8 mouse cellular contexts compared by ENCODE assay signal in genomic region chr10:96398562-96399288, GRCm38 (mm10).
A peak's percentile ranks its signal among the peaks of the same experiment; 100 is the strongest.
DNase-seq lines count a peak whose midpoint lies in the region; ATAC-seq lines count a peak whose summit lies in the region.

No protein-coding gene starts in this region.

- H3K9me3 ChIP-seq in hindbrain, embryonic 11.5 days (ENCODE audit: control insufficient read depth, low read length), result no peaks in the 10 kb centered on the region
- H3K9me3 ChIP-seq in hindbrain, embryonic 14.5 days (ENCODE audit: control insufficient read depth, low read length), result no peaks in the 10 kb centered on the region
- H3K9me3 ChIP-seq in forebrain, embryonic 13.5 days (replicated peaks), result no peaks in the 10 kb centered on the region
- H3K9me3 ChIP-seq in liver, embryonic 12.5 days (replicated peaks), result no peaks in the 10 kb centered on the region

- H3K4me1 ChIP-seq in hindbrain, embryonic 11.5 days (replicated peaks; ENCODE audit: control insufficient read depth, insufficient read depth, low read length), result no peaks in the 10 kb centered on the region
- H3K4me1 ChIP-seq in hindbrain, embryonic 14.5 days (replicated peaks; ENCODE audit: control insufficient read depth, insufficient read depth, low read length), result no peaks in the 10 kb centered on the region
- H3K4me1 ChIP-seq in forebrain, embryonic 13.5 days, result peaks cover 36% of the 10 kb centered on the region
- no peaks in the 10 kb centered on the region for H3K4me1 ChIP-seq in liver, embryonic 12.5 days

- H3K4me3 ChIP-seq in hindbrain, embryonic 11.5 days (ENCODE audit: low read depth, low read length), result no peak overlapping the region
- H3K4me3 ChIP-seq in hindbrain, embryonic 14.5 days (replicated peaks; ENCODE audit: low read length), result no peak overlapping the region
- H3K4me3 ChIP-seq in forebrain, embryonic 13.5 days, result no peak overlapping the region
- H3K4me3 ChIP-seq in liver, embryonic 12.5 days, result no peak overlapping the region

- WGBS in hindbrain, embryonic 11.5 days, result 86% methylated on average over 9 of the region's 9 CpGs
- 76% methylated on average over 9 of the region's 9 CpGs for WGBS in hindbrain, embryonic 14.5 days
- WGBS in forebrain, embryonic 13.5 days, result 61% methylated on average over 9 of the region's 9 CpGs
- 76% methylated on average over 9 of the region's 9 CpGs for WGBS in liver, embryonic 12.5 days (ENCODE audit: insufficient replicate concordance)

- H3K27ac ChIP-seq in hindbrain, embryonic 11.5 days (ENCODE audit: low read depth, low read length), result peak overlapping the region; percentile 30; the same call in 1 of the 2 replicates
- no peak overlapping the region for H3K27ac ChIP-seq in hindbrain, embryonic 14.5 days
- peak overlapping the region; percentile 15 for H3K27ac ChIP-seq in forebrain, embryonic 13.5 days
- no peak overlapping the region for H3K27ac ChIP-seq in liver, embryonic 12.5 days

- intact Hi-C loops in heart, postnatal 25 days (cut with DNase I), result no loop called here

- H3K9ac ChIP-seq in hindbrain, embryonic 11.5 days (ENCODE audit: low read depth, low read length), result no peak overlapping the region
- no peak overlapping the region for H3K9ac ChIP-seq in hindbrain, embryonic 14.5 days
- no peak overlapping the region for H3K9ac ChIP-seq in forebrain, embryonic 13.5 days
- H3K9ac ChIP-seq in liver, embryonic 12.5 days, result no peak overlapping the region

- H3K36me3 ChIP-seq in hindbrain, embryonic 11.5 days (ENCODE audit: control insufficient read depth, insufficient read depth, low read length), result no peaks in the 10 kb centered on the region
- no peaks in the 10 kb centered on the region for H3K36me3 ChIP-seq in hindbrain, embryonic 14.5 days (replicated peaks; ENCODE audit: control insufficient read depth, insufficient read depth)
- H3K36me3 ChIP-seq in forebrain, embryonic 13.5 days (ENCODE audit: poor library complexity, severe bottlenecking), result no peaks in the 10 kb centered on the region
- H3K36me3 ChIP-seq in liver, embryonic 12.5 days, result no peaks in the 10 kb centered on the region

- H3K4me2 ChIP-seq in hindbrain, embryonic 11.5 days (replicated peaks; ENCODE audit: low read depth, low read length), result no peak overlapping the region
- H3K4me2 ChIP-seq in hindbrain, embryonic 14.5 days (replicated peaks), result no peak overlapping the region
- peak overlapping the region; percentile 40 for H3K4me2 ChIP-seq in forebrain, embryonic 13.5 days
- no peak overlapping the region for H3K4me2 ChIP-seq in liver, embryonic 12.5 days

- DNase-seq in hindbrain, embryonic 11.5 days (ENCODE audit: low spot score), result no peak
- DNase-seq in hindbrain, embryonic 14.5 days (ENCODE audit: low spot score), result no peak
- peak; percentile 88 for DNase-seq in CD4-positive helper T cell, adult 2 months (ENCODE audit: low read depth, low spot score)
- DNase-seq in heart, postnatal 25 days (ENCODE audit: low spot score), result no peak
- no peak for DNase-seq in retina, embryonic 14.5 days (ENCODE audit: low spot score)

- H3K27me3 ChIP-seq in hindbrain, embryonic 11.5 days (ENCODE audit: control insufficient read depth, insufficient read depth, low read length), result no peaks in the 10 kb centered on the region
- H3K27me3 ChIP-seq in hindbrain, embryonic 14.5 days (ENCODE audit: control insufficient read depth, insufficient read depth, low read length), result no peaks in the 10 kb centered on the region
- no peaks in the 10 kb centered on the region for H3K27me3 ChIP-seq in forebrain, embryonic 13.5 days
- H3K27me3 ChIP-seq in liver, embryonic 12.5 days (replicated peaks), result no peaks in the 10 kb centered on the region

- ATAC-seq in hindbrain, embryonic 11.5 days (ENCODE audit: low FRiP score), result no peak
- ATAC-seq in hindbrain, embryonic 14.5 days (ENCODE audit: low FRiP score), result no peak
- ATAC-seq in forebrain, embryonic 13.5 days, result peak; percentile 55
- ATAC-seq in monocyte, adult 5-6 weeks (replicated peaks; ENCODE audit: insufficient number of reproducible peaks, low FRiP score, low TSS enrichment, poor library complexity, severe bottlenecking), result peak; percentile 62
- ATAC-seq in liver, embryonic 12.5 days, result no peak

Comparison
In these comparisons a context has a peak if more than half of its experiments do, and no peak if none do; other contexts are left out.
1. H3K27ac ChIP-seq: peak in hindbrain, embryonic 11.5 days (single experiment) and forebrain, embryonic 13.5 days (single experiment); none in hindbrain, embryonic 14.5 days (single experiment) and liver, embryonic 12.5 days (single experiment).
2. ATAC-seq: peak in forebrain, embryonic 13.5 days (single experiment) and monocyte, adult 5-6 weeks (single experiment); none in hindbrain, embryonic 11.5 days (single experiment), hindbrain, embryonic 14.5 days (single experiment) and liver, embryonic 12.5 days (single experiment).